Mouse (Mus musculus): ENCODE results near the gene Cadm3.

GRCm38 (mm10) chr1:173322249-173322627 lies 45.3 kb downstream of the Cadm3 start:
- TF ChIP-seq CTCF (IDR thresholded peaks at IDR 0.05; ENCODE audit: borderline replicate concordance, insufficient read depth, low read depth, low read length), result no peak
- no peak for TF ChIP-seq POLR2A (IDR thresholded peaks at IDR 0.05; ENCODE audit: borderline replicate concordance, insufficient read depth, low read length)

Measured in cerebellum, adult 2 months (tissue).